Mouse (Mus musculus) thymus, adult 2 months (tissue): Measurements from ENCODE around the gene Doc2a. TPM values are rescaled to one million over a fixed set of nuclear protein-coding genes. Genes with fewer than 3 reads are reported as not detected.

Source experiments
- DNase-seq: peaks from one replicate; pipeline ENCODE4 v3.0.0; 2021
- H3K27ac ChIP-seq: fragments of 200-500 bp; 2 replicates; pipeline ENCODE4 v1.5.1; 2012; ENCODE audit warnings: low read length, control low read depth; ENCODE audit not compliant: control insufficient read depth, insufficient read depth
- H3K27me3 ChIP-seq: fragments of 200-500 bp; 2 replicates; pipeline ENCODE4 v1.6.1; 2012; ENCODE audit warnings: mild to moderate bottlenecking, low read length, moderate library complexity, mixed read lengths; ENCODE audit not compliant: control insufficient read depth, insufficient read depth
- H3K36me3 ChIP-seq: fragments of 200-500 bp; 2 replicates; pipeline ENCODE4 v1.6.1; 2012; ENCODE audit warnings: mild to moderate bottlenecking, low read length, moderate library complexity; ENCODE audit not compliant: control insufficient read depth, insufficient read depth
- H3K4me1 ChIP-seq: fragments of 200-500 bp; replicated peaks from 2 replicates; pipeline ENCODE4 v1.6.1; 2012; ENCODE audit warnings: low read length; ENCODE audit not compliant: control insufficient read depth, insufficient read depth
- H3K4me3 ChIP-seq: fragments of 200-500 bp; 2 replicates; pipeline ENCODE4 v1.5.1; 2012; ENCODE audit warnings: mild to moderate bottlenecking, low read length, control low read depth, moderate library complexity; ENCODE audit not compliant: control insufficient read depth, insufficient read depth
- CTCF ChIP-seq: fragments of 200-500 bp; IDR thresholded peaks from 2 replicates; pipeline ENCODE4 v1.5.1; 2012; ENCODE audit warnings: mild to moderate bottlenecking, control low read depth, low read length, moderate library complexity, borderline replicate concordance; ENCODE audit not compliant: control insufficient read depth, poor library complexity, insufficient read depth; ENCODE audit errors: extremely low read depth
- POLR2A ChIP-seq: fragments of 200-500 bp; IDR thresholded peaks from 2 replicates; pipeline ENCODE4 v1.6.1; 2012; ENCODE audit warnings: mild to moderate bottlenecking, low read length, control low read depth, moderate library complexity; ENCODE audit not compliant: control insufficient read depth, poor library complexity, insufficient read depth; ENCODE audit errors: extremely low read depth
- WGBS: fragments of 180-500 bp; shearing (Covaris S2); methylation state at CpG from one replicate; pipeline ENCODE4 v1.1.7; 2018; 5-methylcytosine and 5-hydroxymethylcytosine counted together
- polyA plus RNA-seq: library from polyadenylated mRNA; depleted of rRNA; stranded (reverse); fragments of >200 nt; gene quantifications from 2 replicates; pipeline ENCODE4 v1.2.3, GENCODE M21; 2012

Doc2a gene
- polyA plus RNA-seq, 1 experiment: 0.12 TPM

- DNase-seq: no peak
- no peak overlapping the region for H3K27ac ChIP-seq
- no peaks in the 10 kb centered on the region for H3K27me3 ChIP-seq
- TF ChIP-seq CTCF (no peak), POLR2A (no peak)
- H3K4me3 ChIP-seq: no peak overlapping the region
- no peaks in the 10 kb centered on the region for H3K36me3 ChIP-seq
- H3K4me1 ChIP-seq: peaks cover 14% of the 10 kb centered on the region
- WGBS: 97% methylated on average over 11 of the region's 11 CpGs
Measured at GRCm38 (mm10) chr7:126802134-126802889, 44.9 kb upstream of the Doc2a start.

DNA sequence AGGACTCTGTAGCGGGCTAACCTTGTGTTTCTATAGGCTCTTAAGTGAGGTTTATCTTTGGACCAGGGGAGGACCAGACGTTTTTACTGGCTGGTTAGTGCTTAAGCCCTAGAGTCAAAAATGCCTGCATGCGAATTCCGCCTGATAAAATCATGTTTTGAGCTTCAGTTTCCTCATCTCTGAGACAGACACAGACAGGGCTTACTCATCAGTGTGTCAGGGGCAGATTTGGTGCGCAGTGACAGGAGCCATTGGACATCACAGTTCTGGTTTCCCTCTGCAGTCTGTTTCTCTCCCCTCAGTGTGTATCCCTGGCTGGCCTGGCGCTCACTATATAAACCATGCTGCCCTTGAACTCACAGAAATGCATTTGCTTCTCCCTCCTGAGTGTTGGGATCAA, 44.0 kb upstream of the Doc2a start:
- Histone ChIP-seq H3K36me3 (no peaks in the 10 kb centered on the region), H3K27me3 (no peaks in the 10 kb centered on the region), H3K4me3 (no peak overlapping the region), H3K4me1 (peaks cover 6% of the 10 kb centered on the region), H3K27ac (no peak overlapping the region)
- TF ChIP-seq CTCF: no peak
- TF ChIP-seq POLR2A: no peak
- WGBS: 90% methylated on average over 6 of the region's 6 CpGs
- DNase-seq: no peak

DNA sequence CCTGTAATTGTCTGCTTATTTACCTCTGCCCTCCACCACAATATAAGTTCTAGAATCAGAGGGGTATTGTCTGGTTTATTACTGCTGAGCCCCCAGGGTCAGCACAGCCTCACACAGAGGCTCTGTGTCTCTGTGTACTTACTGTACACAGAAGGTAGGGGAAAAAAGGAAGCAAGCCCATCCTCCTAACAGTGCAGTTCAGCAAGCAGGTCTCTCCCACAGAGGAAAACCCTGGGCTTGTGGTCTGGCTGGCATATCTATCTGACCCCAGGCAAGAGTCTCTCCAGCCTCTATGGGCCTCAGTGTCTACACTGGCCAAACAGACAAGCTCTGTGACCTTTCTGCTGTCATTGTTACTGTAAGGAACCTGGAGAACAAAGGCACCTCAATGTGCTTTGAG, 43.5 kb upstream of the Doc2a start:
- no peaks in the 10 kb centered on the region for H3K27me3 ChIP-seq
- DNase-seq: no peak
- no peak overlapping the region for H3K27ac ChIP-seq
- H3K4me3 ChIP-seq: no peak overlapping the region
- H3K36me3 ChIP-seq: no peaks in the 10 kb centered on the region
- peaks cover 7% of the 10 kb centered on the region for H3K4me1 ChIP-seq
- TF ChIP-seq POLR2A: no peak
- no peak for TF ChIP-seq CTCF

DNA sequence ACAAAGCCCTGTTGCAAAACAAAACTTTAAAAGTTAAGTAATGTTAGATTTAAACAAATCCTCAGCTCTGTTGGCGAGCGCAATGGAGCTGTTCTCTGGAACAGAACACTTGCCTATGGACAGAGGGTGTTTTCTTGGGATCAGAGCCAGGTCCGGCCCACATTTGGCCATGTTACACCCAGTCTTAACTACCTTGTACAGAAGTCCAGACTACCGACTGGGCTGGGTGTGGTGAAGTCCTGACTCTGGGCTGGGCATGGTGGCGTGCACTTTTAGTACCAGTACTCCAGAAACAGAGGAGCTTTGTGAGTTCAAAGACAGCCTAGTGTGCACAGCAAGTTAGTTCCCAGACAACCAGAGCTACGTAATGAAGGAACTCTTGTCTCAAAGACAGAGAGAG, 40.3 kb upstream of the Doc2a start:
- no peak for DNase-seq
- 94% methylated on average over 6 of the region's 6 CpGs for WGBS
- Histone ChIP-seq H3K27ac (no peak overlapping the region), H3K36me3 (no peaks in the 10 kb centered on the region), H3K27me3 (no peaks in the 10 kb centered on the region), H3K4me1 (peaks cover 9% of the 10 kb centered on the region), H3K4me3 (no peak overlapping the region)
- TF ChIP-seq POLR2A: no peak
- no peak for TF ChIP-seq CTCF

DNA sequence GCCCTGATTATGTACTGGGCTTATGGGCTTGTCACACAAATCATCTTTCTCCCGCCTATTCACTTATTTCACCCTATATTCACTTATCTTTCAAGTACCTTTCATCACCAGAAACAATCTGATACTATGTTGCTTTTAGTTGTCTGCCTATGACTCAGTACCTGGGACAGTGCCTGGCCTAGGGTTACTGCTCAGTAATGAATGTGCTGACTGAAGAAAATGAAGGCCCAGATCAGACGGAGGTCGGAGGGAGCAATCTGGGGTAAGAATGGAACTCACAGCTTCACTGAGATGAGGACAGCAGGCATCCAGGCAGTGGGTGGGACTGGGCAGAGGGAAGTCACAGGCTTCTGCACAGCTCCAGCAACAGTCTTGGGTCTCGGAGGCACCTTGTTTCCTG, 39.8 kb upstream of the Doc2a start:
- DNase-seq: no peak
- TF ChIP-seq POLR2A (no peak), CTCF (no peak)
- WGBS: 90% methylated on average over 4 of the region's 4 CpGs
- Histone ChIP-seq H3K4me3 (no peak overlapping the region), H3K36me3 (no peaks in the 10 kb centered on the region), H3K4me1 (peaks cover 9% of the 10 kb centered on the region), H3K27ac (no peak overlapping the region), H3K27me3 (no peaks in the 10 kb centered on the region)

GRCm38 (mm10) chr7:126808703-126809455, 38.3 kb upstream of the Doc2a start:
- no peaks in the 10 kb centered on the region for H3K36me3 ChIP-seq
- peak overlapping the region; percentile 53 for H3K4me3 ChIP-seq
- WGBS: 2% methylated on average over 43 of the region's 43 CpGs
- TF ChIP-seq CTCF: no peak
- no peak for TF ChIP-seq POLR2A
- H3K27ac ChIP-seq: no peak overlapping the region
- no peaks in the 10 kb centered on the region for H3K27me3 ChIP-seq
- H3K4me1 ChIP-seq: peaks cover 10% of the 10 kb centered on the region
- peak; percentile 61 for DNase-seq
